Mouse (Mus musculus): ENCODE measurements around the gene Zfp36l2.
"Not testable (repeated sequence)": the region's sequence is repeated elsewhere in the genome, so short reads cannot be mapped to it uniquely, and the experiment has no call there.

Zfp36l2 gene

DNA sequence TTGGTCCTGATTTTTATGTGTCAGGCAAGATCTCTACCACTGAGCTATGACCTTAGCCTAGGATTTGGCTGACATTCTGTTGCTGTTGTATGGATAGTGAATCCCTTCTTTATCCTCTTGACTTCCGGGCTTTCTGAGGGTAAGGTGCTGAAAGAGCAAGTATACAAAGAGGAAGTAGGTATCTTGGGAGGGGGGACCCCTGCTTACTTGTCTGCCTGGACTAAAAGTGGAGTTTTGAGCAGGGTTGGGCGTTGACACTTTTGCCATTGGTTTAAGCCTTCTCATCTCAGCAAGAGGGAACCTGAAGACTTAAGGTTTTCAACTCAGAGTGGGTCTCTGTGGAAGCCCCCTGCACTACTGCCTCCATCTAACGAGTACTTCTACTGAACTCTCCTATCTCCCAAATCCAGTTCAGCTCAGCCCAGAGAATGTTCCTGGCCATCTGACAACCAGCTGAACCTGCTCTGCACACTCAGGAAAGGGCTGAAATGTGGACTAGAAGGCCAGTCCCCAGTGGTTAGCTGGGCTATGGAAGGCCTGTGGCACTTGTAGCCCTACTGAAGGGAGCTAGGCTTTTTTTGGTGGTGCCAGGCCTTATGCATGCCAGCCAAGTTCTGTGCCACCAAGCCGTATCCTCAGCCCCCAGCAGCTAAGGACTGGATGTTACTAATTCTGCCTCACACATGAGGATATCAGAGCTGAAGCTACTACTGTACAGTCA, 6.7 kb upstream of the Zfp36l2 start:
- no peak for DNase-seq

DNA sequence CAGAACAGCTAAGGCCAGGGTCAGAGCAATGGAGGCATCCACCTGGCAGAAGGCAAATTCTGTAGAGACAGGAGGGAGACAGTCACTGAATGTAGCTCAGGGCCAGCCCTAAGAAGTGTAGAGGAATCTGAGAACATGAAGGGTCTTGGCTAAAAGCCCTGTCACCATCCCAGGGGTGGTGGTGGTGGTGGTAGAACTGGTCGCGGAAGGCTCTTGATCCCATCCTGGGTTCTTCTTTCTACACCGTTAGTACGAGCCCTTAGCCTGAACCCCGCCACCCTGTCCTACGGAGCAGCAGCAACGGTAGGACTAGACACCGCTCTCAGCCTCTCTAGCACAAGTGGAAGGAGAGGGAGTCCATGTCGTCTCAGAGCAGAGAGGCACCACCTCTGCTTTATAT, 5.7 kb upstream of the Zfp36l2 start:
- DNase-seq = no peak

DNA sequence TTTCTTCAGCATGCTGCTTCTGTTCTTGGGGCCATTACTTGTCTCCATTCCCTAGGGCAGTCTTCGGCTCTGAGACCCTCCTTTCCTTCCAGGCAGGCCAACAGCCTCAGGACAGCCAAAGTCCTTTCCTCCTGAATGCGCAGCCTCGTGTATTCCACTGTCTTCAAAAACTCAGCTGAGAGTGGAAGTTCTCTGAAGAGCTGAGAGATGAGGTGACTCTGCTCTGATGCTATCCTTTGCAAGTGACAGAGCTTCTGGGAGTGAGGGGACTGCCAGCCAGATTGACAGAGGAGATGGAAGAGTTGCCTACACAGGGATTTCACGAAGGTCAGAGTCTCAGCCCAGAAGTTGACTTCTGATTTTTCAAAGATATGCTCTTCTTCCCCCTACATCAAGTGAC, 4.2 kb upstream of the Zfp36l2 start:
- DNase-seq = no peak

- peak; percentile 95 for DNase-seq
Observed at GRCm38 (mm10) chr17:84190885-84191284, 3.1 kb upstream of the Zfp36l2 start.

DNA sequence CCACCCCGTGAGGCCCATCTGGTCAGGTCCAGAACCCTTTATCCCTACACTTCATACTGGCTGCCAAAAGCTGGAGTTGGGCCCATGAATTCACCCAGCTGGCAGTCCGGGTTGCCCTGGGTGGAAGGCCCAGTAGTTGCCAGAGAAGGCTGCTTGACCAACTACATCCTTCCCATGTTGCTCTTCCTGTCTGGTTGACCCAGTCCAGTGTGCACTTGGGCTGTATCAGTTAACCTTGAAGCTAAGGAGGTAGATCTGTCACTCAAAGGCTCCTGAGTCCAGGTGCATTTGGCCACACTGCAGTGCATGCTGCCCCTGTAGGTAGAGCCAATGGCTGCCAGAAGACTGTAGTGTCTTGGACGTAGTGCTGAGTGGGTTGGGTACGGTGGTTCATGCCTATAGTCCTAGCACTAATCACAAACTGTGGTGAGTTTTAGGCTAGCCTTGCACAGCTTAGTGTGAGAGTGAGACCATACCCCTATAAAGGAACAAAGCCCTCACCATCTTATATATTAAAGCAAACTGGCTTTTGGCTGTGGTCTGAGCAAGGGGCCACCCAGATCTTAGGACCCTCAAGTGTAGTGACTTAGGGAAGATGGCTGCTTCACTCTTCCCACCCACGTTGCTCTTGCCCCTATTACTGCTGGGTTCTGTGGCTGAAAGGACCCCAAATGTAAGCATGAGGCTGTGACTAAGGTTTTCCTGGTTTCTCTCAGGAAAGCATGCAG, 1.5 kb upstream of the Zfp36l2 start:
- DNase-seq = no peak

- DNase-seq = peak; percentile 68
Observed at GRCm38 (mm10) chr17:84188374-84188961, 721 bp upstream of the Zfp36l2 start.

- DNase-seq = not testable (repeated sequence)
Observed at GRCm38 (mm10) chr17:84187264-84187663, 483 bp downstream of the Zfp36l2 start.

DNA sequence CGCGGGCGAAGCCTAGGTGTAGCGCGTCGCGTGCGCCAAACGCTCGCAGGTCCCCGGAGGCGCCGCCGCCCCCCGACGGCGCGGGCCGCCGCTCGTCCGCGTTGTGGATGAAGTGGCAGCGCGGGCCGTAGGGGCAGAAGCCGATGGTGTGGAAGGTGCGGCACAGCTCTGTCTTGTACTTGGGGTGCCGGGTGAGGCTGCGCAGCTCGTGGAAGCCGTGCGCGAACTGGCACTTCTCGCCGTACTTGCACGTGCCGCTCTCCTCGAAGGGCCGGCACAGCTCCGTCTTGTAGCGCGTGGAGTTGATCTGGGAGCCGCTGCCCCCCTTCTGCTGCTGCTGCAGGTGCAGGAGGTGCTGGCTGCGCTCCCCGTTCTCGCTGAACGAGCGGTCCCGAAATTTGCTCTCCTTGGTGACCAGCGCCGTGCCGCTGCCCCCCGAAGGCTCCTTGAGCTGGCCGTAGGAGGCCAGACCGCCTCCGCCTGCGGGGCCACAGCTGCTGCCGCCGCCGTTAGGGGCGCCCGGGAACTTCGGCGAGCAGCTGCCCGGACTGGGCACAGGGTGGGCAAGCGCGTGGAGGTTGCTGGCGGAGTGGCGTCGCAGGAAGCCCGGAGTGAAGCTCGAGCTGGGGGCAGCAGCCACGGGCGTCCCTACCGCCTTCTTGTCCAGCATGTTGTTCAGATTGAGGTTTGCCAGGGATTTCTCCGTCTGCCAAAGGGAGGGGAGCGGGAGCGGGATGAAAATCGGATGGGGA, 1.1 kb downstream of the Zfp36l2 start:
- peak; percentile 30 for DNase-seq

DNA sequence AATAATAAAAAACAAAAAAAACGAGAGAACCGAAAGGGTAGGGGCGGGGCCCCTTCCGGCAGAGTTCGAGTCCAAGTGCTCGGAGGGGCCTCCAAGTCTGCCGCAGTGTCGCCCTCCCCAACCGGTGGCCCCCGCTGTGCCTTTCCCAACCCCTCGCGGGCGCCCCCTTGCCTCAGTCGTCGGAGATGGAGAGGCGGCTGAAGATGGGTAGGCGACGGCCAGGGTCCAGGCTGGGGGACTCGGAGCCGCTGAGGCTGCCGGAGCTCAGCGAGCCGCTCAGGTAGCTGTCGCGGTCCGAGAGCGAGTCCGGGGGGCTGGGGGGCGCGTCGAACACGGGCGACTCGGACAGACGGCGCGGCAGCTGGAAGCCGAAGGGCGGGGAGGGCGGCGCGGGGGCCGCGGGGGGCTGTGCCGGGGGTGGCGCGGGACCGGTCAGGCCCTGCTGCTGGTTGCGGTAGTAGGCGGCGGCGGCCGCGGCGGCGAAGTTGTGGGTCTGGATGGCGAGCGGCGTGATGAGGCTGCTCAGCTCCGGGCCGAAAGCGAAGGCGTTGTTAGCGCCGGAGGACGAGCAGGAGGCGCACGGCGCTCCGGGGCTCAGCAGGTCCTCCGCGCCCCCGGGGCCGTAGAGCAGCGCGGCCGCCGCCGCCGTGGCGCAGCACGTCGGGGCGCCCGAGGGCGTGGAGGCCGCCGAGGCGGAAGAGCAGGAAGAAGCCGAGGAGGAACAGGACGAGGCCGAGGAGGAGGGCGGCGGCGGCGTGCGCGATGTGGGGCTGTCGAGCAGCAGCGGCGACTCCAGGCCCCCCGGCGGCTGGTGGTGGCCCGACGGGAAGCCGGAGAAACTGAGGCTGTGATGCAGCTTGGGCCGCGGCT, 1.9 kb downstream of the Zfp36l2 start:
- DNase-seq = peak; percentile 69

GRCm38 (mm10) chr17:84185011-84185411, 2.7 kb downstream of the Zfp36l2 start:
- no peak for DNase-seq

GRCm38 (mm10) chr17:84183291-84183781, 4.4 kb downstream of the Zfp36l2 start:
- peak; percentile 37 for DNase-seq

- no peak for DNase-seq
Observed at GRCm38 (mm10) chr17:84182311-84183271, 5.2 kb downstream of the Zfp36l2 start.

- peak; percentile 30 for DNase-seq
Observed at GRCm38 (mm10) chr17:84181502-84182310, 6.0 kb downstream of the Zfp36l2 start.

DNA sequence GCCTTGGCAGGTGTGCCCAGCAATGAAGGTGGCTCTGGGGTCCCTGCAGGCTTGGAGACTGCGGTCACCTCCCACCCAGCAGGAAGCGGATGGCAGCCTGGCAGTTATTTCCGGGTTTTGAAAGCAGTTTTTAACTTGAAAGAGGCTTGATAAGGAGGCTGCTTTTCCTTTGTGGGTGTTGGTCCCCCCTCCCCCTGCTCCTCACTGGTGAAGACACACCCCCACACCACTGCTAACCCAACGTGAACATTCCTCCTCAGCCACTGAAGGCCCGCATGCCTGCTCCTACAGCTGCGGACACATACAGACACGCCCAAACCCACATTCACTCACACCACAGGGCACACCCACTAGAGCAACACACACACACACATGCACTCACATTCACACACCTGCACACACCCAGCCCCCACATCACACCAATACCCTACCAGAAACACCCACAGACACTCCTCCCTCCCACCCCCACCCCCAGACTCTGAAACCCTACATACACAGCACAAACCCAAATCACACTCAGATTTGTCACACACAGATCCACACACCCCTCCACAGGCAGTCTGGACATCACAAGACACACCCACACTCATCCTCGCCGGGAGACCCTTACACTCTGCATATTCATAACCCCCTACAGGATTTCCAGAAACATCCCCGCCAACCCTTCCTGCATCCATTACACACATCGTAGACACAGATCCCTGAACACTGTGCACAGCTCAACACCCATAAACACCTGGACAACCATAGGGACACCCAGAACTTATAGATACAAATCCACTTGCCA, 6.8 kb downstream of the Zfp36l2 start:
- no peak for DNase-seq

GRCm38 (mm10) chr17:84179973-84180365, 7.8 kb downstream of the Zfp36l2 start:
- no peak for DNase-seq

- DNase-seq = no peak
Observed at GRCm38 (mm10) chr17:84179026-84179972, 8.4 kb downstream of the Zfp36l2 start.

GRCm38 (mm10) chr17:84177481-84177880, 10.3 kb downstream of the Zfp36l2 start:
- no peak for DNase-seq

GRCm38 (mm10) chr17:84176446-84176845, 11.3 kb downstream of the Zfp36l2 start:
- peak; percentile 0 for DNase-seq

All from right cerebral cortex, postnatal 4 days (tissue).